Mouse (Mus musculus) CD4-positive helper T cell, adult 2 months (primary cell): ENCODE data around the gene Olfr1432.
"Not testable (repeated sequence)": the region's sequence is repeated elsewhere in the genome, so short reads cannot be mapped to it uniquely, and the experiment has no call there.

Experiments
- DNase-seq: peaks from one replicate; pipeline ENCODE4 v3.0.0-alpha.2; 2012; ENCODE audit warnings: low read depth, missing footprints, low spot score

The Olfr1432 gene

DNA sequence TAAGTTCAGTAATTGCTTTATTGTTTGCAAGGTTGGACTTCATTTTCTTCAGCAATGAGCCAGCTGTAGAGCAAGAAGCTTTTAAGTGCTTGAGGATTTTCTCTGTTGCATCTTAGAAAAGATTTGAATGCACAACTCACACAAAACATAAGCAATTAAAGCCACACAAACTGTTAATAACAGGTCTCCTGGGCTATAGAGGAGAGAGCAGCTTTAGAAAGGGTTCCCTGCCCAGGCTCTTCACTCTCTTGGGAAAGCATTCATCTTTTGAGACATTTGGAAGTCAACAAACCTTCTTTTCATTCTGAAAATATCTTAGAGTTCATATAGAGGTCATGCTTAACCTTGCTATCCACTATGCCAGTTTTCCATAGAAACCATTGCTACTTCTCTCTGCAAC is at the start of gene Olfr1432:
Olfr1432 (minus strand) TSS at position 101 of the 400 bp plus-strand sequence.
- DNase-seq = not testable (repeated sequence)

DNA sequence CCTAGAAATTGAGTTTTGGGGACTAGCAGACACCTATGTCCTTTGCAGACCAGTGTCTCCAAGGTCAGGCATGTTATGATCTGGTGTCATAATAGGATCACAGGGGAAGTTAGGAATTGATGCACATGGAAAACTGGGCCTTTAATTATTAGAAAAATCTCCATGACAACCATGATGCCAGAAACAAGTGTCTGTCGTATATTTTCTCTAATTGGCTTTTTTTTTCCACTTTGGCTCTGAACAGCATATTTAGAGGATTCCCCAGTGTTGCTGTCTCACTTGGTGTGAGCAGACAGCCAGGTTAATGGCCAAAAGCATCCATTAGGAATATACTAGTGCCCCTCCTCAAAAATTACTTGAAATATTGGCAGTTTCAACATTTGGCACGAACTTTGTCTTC is 47.2 kb upstream of the Olfr1432 start, which contains the start of gene Olfr1434:
Olfr1434 (plus strand) TSS at position 301 of the 400 bp plus-strand sequence.
- no peak for DNase-seq

DNA sequence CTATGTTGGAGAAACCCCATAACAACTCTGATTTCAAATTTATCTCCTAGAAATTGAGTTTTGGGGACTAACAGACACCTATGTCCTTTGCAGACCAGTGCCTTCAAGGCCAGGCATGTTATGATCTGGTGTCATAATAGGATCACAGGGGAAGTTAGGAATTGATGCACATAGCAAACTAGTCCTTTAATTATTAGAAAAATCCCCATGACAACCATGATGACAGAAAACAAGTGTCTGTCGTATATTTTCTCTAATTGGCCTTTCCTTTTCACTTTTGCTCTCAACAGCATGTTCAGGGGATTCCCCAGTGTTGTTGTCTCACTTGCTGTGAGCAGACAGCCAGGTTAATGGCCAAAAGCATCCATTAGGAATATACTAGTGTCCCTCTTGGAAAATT is 28.3 kb upstream of the Olfr1432 start, which contains the start of gene Olfr235:
Olfr235 (plus strand) TSS at position 301 of the 400 bp plus-strand sequence.
- DNase-seq = no peak

DNA sequence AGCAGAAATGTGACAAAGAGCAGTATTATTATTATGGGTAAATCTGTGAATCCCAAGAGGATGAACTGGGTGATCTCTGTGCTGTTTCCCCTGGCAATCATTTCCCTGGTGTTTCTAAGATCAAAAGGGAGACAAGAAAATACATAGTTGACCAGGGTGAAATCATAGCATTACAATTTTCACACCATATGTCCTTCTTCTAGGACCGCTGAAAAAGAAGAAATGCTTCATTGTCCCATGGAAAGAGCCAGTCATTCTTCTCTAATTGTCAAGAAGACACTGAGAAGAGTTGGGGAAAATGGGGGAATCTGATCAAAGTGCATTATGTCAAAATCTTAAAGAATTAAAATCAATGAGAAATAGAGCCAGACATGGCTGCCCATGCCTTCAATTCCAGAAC is 9.2 kb upstream of the Olfr1432 start, which contains the start of gene Olfr262:
Olfr262 (minus strand) TSS at position 101 of the 400 bp plus-strand sequence.
- no peak for DNase-seq

DNA sequence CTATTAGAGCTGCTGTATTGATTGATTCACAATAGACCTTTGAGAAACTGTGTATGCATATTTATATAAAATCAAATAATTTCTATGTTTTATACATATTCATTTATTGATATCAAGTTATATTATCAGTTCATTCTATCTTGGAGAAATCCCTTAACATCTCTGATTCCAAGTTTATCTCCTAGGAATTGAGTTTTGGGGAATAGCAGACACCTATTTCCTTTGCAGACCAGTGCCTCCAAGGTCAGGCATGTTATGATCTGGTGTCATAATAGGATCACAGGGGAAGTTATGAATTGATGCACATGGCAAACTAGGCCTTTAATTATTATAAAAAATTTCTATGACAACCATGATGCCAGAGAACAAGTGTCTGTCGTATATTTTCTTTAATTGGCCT is 32.1 kb downstream of the Olfr1432 start, which contains the start of gene Olfr1431:
Olfr1431 (plus strand) TSS at position 301 of the 400 bp plus-strand sequence.
- no peak for DNase-seq

DNA sequence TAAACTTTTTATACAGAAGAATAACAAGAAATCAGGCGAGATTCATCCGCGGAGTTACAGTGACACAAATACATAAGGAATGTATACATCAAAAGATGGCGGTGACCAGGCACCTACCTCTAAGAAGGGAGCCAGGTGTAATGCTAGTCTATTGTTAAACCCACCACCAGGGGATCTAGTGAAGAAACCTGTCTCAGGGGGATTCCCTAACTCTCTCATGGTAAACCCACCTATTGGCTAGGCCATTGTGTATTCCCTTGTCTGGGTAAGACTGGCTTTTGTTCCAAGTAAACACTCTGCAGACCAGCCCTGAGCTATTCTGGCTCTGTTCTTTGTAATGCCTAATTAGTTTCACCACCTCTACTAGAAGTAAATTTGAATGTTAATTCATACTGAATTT is 33.3 kb downstream of the Olfr1432 start:
- not testable (repeated sequence) for DNase-seq
